Mouse (Mus musculus): ENCODE results near the gene 1110051M20Rik.

GRCm38 (mm10) chr2:91255661-91256150, 188.8 kb downstream of the 1110051M20Rik start, which contains the start of gene Pacsin3:
- TF ChIP-seq CTCF (IDR thresholded peaks at IDR 0.05) (no peak), EP300 (IDR thresholded peaks at IDR 0.05) (no peak)

Data from lung, postnatal 0 days (tissue).